Mouse (Mus musculus): ENCODE data around the gene Mrps10. TPM values are rescaled to one million over a fixed set of nuclear protein-coding genes. Genes with fewer than 3 reads are reported as not detected.
A peak's percentile ranks its signal among the peaks of the same experiment; 100 is the strongest.

The Mrps10 gene
- polyA plus RNA-seq, 1 experiment from 2014 or later, result 78.5 TPM

GRCm38 (mm10) chr17:47333409-47333808, 35.3 kb upstream of the Mrps10 start:
- Histone ChIP-seq H3K4me3 (no peak overlapping the region), H3K4me1 (no peaks in the 10 kb centered on the region), H3K27me3 (replicated peaks) (no peaks in the 10 kb centered on the region), H3K36me3 (peaks cover 27% of the 10 kb centered on the region), H3K4me2 (replicated peaks) (no peak overlapping the region), H3K9me3 (no peaks in the 10 kb centered on the region), H3K9ac (no peak overlapping the region), H3K27ac (no peak overlapping the region)
- no peak for ATAC-seq (ENCODE audit: low FRiP score, low read depth)
- 8% methylated on average over 2 of the region's 2 CpGs for WGBS

GRCm38 (mm10) chr17:47343121-47343520, 25.6 kb upstream of the Mrps10 start:
- Histone ChIP-seq H3K9ac (no peak overlapping the region), H3K4me3 (no peak overlapping the region), H3K4me1 (no peaks in the 10 kb centered on the region), H3K4me2 (replicated peaks) (no peak overlapping the region), H3K36me3 (peaks cover 89% of the 10 kb centered on the region), H3K27me3 (replicated peaks) (no peaks in the 10 kb centered on the region), H3K27ac (no peak overlapping the region), H3K9me3 (peaks cover 7% of the 10 kb centered on the region; the same call in 1 of the 2 replicates)
- no peak for ATAC-seq (ENCODE audit: low FRiP score, low read depth)
- 91% methylated on average over 2 of the region's 2 CpGs for WGBS

GRCm38 (mm10) chr17:47349721-47350319, 18.9 kb upstream of the Mrps10 start:
- Histone ChIP-seq H3K36me3 (peaks cover 98% of the 10 kb centered on the region), H3K4me1 (no peaks in the 10 kb centered on the region), H3K9ac (no peak overlapping the region), H3K4me3 (no peak overlapping the region), H3K27me3 (replicated peaks) (no peaks in the 10 kb centered on the region), H3K4me2 (replicated peaks) (no peak overlapping the region), H3K9me3 (peaks cover 27% of the 10 kb centered on the region), H3K27ac (no peak overlapping the region)
- ATAC-seq (ENCODE audit: low FRiP score, low read depth), result no peak
- 89% methylated on average over 3 of the region's 3 CpGs for WGBS

GRCm38 (mm10) chr17:47359964-47360363, 8.7 kb upstream of the Mrps10 start:
- no peaks in the 10 kb centered on the region for H3K27me3 ChIP-seq (replicated peaks)
- no peak overlapping the region for H3K9ac ChIP-seq
- no peak for ATAC-seq (ENCODE audit: low FRiP score, low read depth)
- H3K4me3 ChIP-seq, result no peak overlapping the region
- no peaks in the 10 kb centered on the region for H3K4me1 ChIP-seq
- no peak overlapping the region for H3K27ac ChIP-seq
- no peaks in the 10 kb centered on the region for H3K9me3 ChIP-seq
- no peak overlapping the region for H3K4me2 ChIP-seq (replicated peaks)
- 32% methylated on average over 6 of the region's 6 CpGs for WGBS
- H3K36me3 ChIP-seq, result peaks cover 39% of the 10 kb centered on the region

- no peak overlapping the region for H3K4me3 ChIP-seq
- no peaks in the 10 kb centered on the region for H3K9me3 ChIP-seq
- ATAC-seq (ENCODE audit: low FRiP score, low read depth), result no peak
- H3K27me3 ChIP-seq (replicated peaks), result 0 out of 2 replicates have a peak, but pooled peaks cover 6% of the 10 kb centered on the region
- no peak overlapping the region for H3K27ac ChIP-seq
- WGBS, result 85% methylated on average over 11 of the region's 11 CpGs
- H3K4me2 ChIP-seq (replicated peaks), result no peak overlapping the region
- H3K36me3 ChIP-seq, result peaks cover 27% of the 10 kb centered on the region
- H3K9ac ChIP-seq, result no peak overlapping the region
- H3K4me1 ChIP-seq, result no peaks in the 10 kb centered on the region
These were observed 7.3 kb upstream of the Mrps10 start for GRCm38 (mm10) chr17:47361343-47361742.

- Histone ChIP-seq H3K4me1 (peaks cover 6% of the 10 kb centered on the region; the same call in 1 of the 2 replicates), H3K27ac (no peak overlapping the region), H3K9me3 (no peaks in the 10 kb centered on the region), H3K9ac (peak overlapping the region; percentile 67), H3K4me2 (replicated peaks) (peak overlapping the region; percentile 84), H3K4me3 (peak overlapping the region; percentile 71), H3K27me3 (replicated peaks) (0 out of 2 replicates have a peak, but pooled peaks cover 7% of the 10 kb centered on the region), H3K36me3 (peaks cover 20% of the 10 kb centered on the region)
- peak; percentile 52 for ATAC-seq (ENCODE audit: low FRiP score, low read depth)
- 2% methylated on average over 20 of the region's 20 CpGs for WGBS
These were observed 378 bp downstream of the Mrps10 start for GRCm38 (mm10) chr17:47369087-47369443.

GRCm38 (mm10) chr17:47371451-47371850, 2.8 kb downstream of the Mrps10 start:
- 19% methylated on average over 4 of the region's 4 CpGs for WGBS
- H3K4me3 ChIP-seq, result no peak overlapping the region
- H3K27me3 ChIP-seq (replicated peaks), result no peaks in the 10 kb centered on the region
- H3K27ac ChIP-seq, result no peak overlapping the region
- H3K4me2 ChIP-seq (replicated peaks), result no peak overlapping the region
- no peaks in the 10 kb centered on the region for H3K9me3 ChIP-seq
- H3K9ac ChIP-seq, result no peak overlapping the region
- ATAC-seq (ENCODE audit: low FRiP score, low read depth), result no peak
- H3K36me3 ChIP-seq, result peaks cover 43% of the 10 kb centered on the region
- peaks cover 6% of the 10 kb centered on the region; the same call in 1 of the 2 replicates for H3K4me1 ChIP-seq

- ATAC-seq (ENCODE audit: low FRiP score, low read depth), result no peak
- WGBS, result 89% methylated on average over 6 of the region's 6 CpGs
These were observed 5.3 kb downstream of the Mrps10 start for GRCm38 (mm10) chr17:47373991-47374390.

GRCm38 (mm10) chr17:47376779-47377280, 8.1 kb downstream of the Mrps10 start:
- H3K4me2 ChIP-seq (replicated peaks), result no peak overlapping the region
- H3K9me3 ChIP-seq, result no peaks in the 10 kb centered on the region
- WGBS, result 85% methylated on average over 6 of the region's 6 CpGs
- H3K9ac ChIP-seq, result no peak overlapping the region
- no peak overlapping the region for H3K27ac ChIP-seq
- H3K4me1 ChIP-seq, result no peaks in the 10 kb centered on the region
- ATAC-seq (ENCODE audit: low FRiP score, low read depth), result no peak
- H3K27me3 ChIP-seq (replicated peaks), result no peaks in the 10 kb centered on the region
- peaks cover 84% of the 10 kb centered on the region for H3K36me3 ChIP-seq
- H3K4me3 ChIP-seq, result no peak overlapping the region

More at GRCm38 (mm10) chr17:47373991-47374390, 5.3 kb downstream of the Mrps10 start:
- Histone ChIP-seq H3K4me3 (no peak overlapping the region), H3K27me3 (replicated peaks) (no peaks in the 10 kb centered on the region), H3K9me3 (no peaks in the 10 kb centered on the region), H3K27ac (no peak overlapping the region), H3K36me3 (peaks cover 66% of the 10 kb centered on the region), H3K4me1 (peaks cover 6% of the 10 kb centered on the region; the same call in 1 of the 2 replicates), H3K9ac (no peak overlapping the region), H3K4me2 (replicated peaks) (no peak overlapping the region)

- Histone ChIP-seq H3K9ac (no peak overlapping the region), H3K4me1 (no peaks in the 10 kb centered on the region), H3K27ac (no peak overlapping the region), H3K9me3 (no peaks in the 10 kb centered on the region), H3K4me3 (no peak overlapping the region), H3K4me2 (replicated peaks) (no peak overlapping the region), H3K36me3 (peaks cover 75% of the 10 kb centered on the region), H3K27me3 (replicated peaks) (no peaks in the 10 kb centered on the region)
- 84% methylated on average over 15 of the region's 15 CpGs for WGBS
- ATAC-seq (ENCODE audit: low FRiP score, low read depth), result no peak
These were observed 9.4 kb downstream of the Mrps10 start for GRCm38 (mm10) chr17:47378133-47378532.

GRCm38 (mm10) chr17:47381917-47382316, 13.2 kb downstream of the Mrps10 start:
- no peak overlapping the region for H3K27ac ChIP-seq
- no peak for ATAC-seq (ENCODE audit: low FRiP score, low read depth)
- peaks cover 38% of the 10 kb centered on the region for H3K36me3 ChIP-seq
- no peak overlapping the region for H3K4me2 ChIP-seq (replicated peaks)
- H3K4me1 ChIP-seq, result no peaks in the 10 kb centered on the region
- no peak overlapping the region for H3K4me3 ChIP-seq
- H3K27me3 ChIP-seq (replicated peaks), result no peaks in the 10 kb centered on the region
- H3K9me3 ChIP-seq, result peaks cover 9% of the 10 kb centered on the region; the same call in 1 of the 2 replicates
- H3K9ac ChIP-seq, result no peak overlapping the region
- 89% methylated on average over 11 of the region's 11 CpGs for WGBS

GRCm38 (mm10) chr17:47383266-47383665, 14.6 kb downstream of the Mrps10 start:
- H3K9me3 ChIP-seq, result peaks cover 9% of the 10 kb centered on the region; the same call in 1 of the 2 replicates
- WGBS, result 90% methylated on average over 4 of the region's 4 CpGs
- H3K4me2 ChIP-seq (replicated peaks), result no peak overlapping the region
- no peak for ATAC-seq (ENCODE audit: low FRiP score, low read depth)
- no peak overlapping the region for H3K27ac ChIP-seq
- no peak overlapping the region for H3K4me3 ChIP-seq
- no peak overlapping the region for H3K9ac ChIP-seq
- H3K4me1 ChIP-seq, result no peaks in the 10 kb centered on the region
- peaks cover 25% of the 10 kb centered on the region for H3K36me3 ChIP-seq
- no peaks in the 10 kb centered on the region for H3K27me3 ChIP-seq (replicated peaks)

GRCm38 (mm10) chr17:47384064-47384463, 15.4 kb downstream of the Mrps10 start:
- H3K4me2 ChIP-seq (replicated peaks), result no peak overlapping the region
- ATAC-seq (ENCODE audit: low FRiP score, low read depth), result no peak
- H3K4me3 ChIP-seq, result no peak overlapping the region
- H3K36me3 ChIP-seq, result peaks cover 19% of the 10 kb centered on the region
- no peak overlapping the region for H3K27ac ChIP-seq
- WGBS, result 88% methylated on average over 3 of the region's 3 CpGs
- H3K9ac ChIP-seq, result no peak overlapping the region
- H3K9me3 ChIP-seq, result peaks cover 9% of the 10 kb centered on the region; the same call in 1 of the 2 replicates
- no peaks in the 10 kb centered on the region for H3K4me1 ChIP-seq
- no peaks in the 10 kb centered on the region; the same call in 1 of the 2 replicates for H3K27me3 ChIP-seq (replicated peaks)
